Mouse (Mus musculus) ES-Bruce4 (cell line): ENCODE data around the gene Ier2.

Source experiments
- CTCF ChIP-seq: IDR thresholded peaks from one replicate; pipeline ENCODE4 v1.8.1; 2011; ENCODE audit warnings: low read depth, low read length
- EP300 ChIP-seq: IDR thresholded peaks from 2 replicates; pipeline ENCODE4 v1.6.1; 2011; ENCODE audit warnings: low read depth, low read length; ENCODE audit not compliant: insufficient read depth
- POLR2A ChIP-seq: IDR thresholded peaks from one replicate; pipeline ENCODE4 v1.8.1; 2011; ENCODE audit warnings: low read length; ENCODE audit not compliant: insufficient read depth

GRCm38 (mm10) chr8:84636051-84636691, 26.5 kb downstream of the Ier2 start:
- no peak for TF ChIP-seq POLR2A
- no peak for TF ChIP-seq CTCF
- TF ChIP-seq EP300 = no peak
